Mouse (Mus musculus): ENCODE measurements around the gene Cp. TPM values are rescaled to one million over a fixed set of nuclear protein-coding genes. Genes with fewer than 3 reads are reported as not detected.
"Not testable (repeated sequence)": the region's sequence is repeated elsewhere in the genome, so short reads cannot be mapped to it uniquely, and the experiment has no call there.

The Cp gene
- 1 to 10 TPM; 6.3 to 6.5 TPM for total RNA-seq (2021)
- long read RNA-seq, experiment 1, full-length matches to known transcripts: 3 of 3 reads
- long read RNA-seq, experiment 1, partial matches to known transcripts: 0 of 3 reads
- long read RNA-seq, experiment 1, other reads (novel, unspliced or antisense): 0 of 3 reads
- long read RNA-seq, experiment 2, full-length matches to known transcripts: 2 of 2 reads
- long read RNA-seq, experiment 2, partial matches to known transcripts: 0 of 2 reads
- long read RNA-seq, experiment 2, other reads (novel, unspliced or antisense): 0 of 2 reads

GRCm38 (mm10) chr3:19956885-19957284 lies at the start of gene Cp:
Gene Cp, plus strand, starts transcription at chr3:19957054.
- DNase-seq (ENCODE audit: low spot score): peak; percentile 32

DNA sequence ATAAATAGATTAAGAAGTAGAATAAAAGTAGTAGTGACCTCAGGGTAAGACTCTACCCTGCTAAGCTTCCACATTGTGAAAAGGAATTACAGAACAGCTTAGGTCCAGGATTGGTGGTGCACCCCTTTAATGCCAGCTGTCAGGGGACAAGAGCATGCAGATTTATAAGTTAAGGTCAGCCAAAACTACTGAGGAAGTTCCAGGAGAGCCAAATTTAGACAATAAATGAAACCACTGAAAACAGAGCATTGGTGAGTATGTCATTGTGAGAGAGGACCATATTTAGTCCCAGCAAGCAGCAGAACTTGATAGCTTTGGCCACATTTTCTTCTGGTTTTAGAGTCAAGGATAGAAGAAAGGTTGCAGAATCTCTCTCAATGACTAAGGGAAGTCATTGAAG lies 8.3 kb upstream of the Cp start:
- DNase-seq (ENCODE audit: low spot score): no peak

- DNase-seq (ENCODE audit: low spot score): not testable (repeated sequence)
These were observed 7.5 kb upstream of the Cp start for GRCm38 (mm10) chr3:19949401-19949800.

- DNase-seq (ENCODE audit: low spot score): no peak
These were observed 3.4 kb upstream of the Cp start for GRCm38 (mm10) chr3:19953425-19953824.

DNA sequence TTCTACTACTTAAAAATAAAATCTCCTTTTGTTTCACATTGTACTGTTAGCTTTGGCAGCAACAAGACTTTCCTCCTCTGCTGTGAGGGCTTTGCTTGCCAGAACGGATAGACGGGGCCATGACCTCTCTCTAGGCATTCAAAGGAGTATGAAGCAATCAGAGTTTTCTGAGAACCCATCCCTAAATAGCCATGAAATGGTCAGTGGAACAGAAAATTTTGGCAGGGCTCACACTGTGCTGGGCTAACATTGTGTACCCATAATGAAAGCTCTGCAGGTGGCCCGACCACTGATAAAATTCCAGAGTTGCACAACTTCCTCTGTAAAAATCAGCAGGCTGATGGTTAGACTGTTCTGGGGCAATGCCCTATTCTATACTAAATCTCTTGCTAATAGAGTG lies 3.0 kb upstream of the Cp start:
- peak; percentile 73 for DNase-seq (ENCODE audit: low spot score)

- no peak for DNase-seq (ENCODE audit: low spot score)
These were observed 1.2 kb downstream of the Cp start for GRCm38 (mm10) chr3:19958031-19958430.

DNA sequence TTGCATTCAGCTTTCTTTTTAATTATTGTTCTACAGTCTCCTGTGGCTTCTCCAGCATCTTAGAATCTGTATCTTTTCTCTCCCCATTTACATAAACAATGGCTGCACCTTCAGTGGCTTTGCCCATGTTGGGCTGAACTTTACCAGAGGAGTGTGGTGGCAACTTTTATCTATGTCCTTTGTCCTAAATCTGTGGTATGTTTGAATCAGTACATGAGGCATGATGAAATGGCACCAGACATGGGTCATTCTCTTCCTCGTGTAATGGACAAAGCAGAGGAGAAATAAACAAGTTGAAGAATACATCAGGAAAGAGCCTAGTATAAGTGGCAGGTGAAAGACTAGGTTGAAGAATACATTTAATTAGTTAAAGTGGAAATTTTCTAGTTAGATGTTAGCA lies 2.1 kb downstream of the Cp start:
- no peak for DNase-seq (ENCODE audit: low spot score)

GRCm38 (mm10) chr3:19960570-19961114 lies 3.8 kb downstream of the Cp start:
- DNase-seq (ENCODE audit: low spot score): no peak

- DNase-seq (ENCODE audit: low spot score): no peak
These were observed 4.5 kb downstream of the Cp start for GRCm38 (mm10) chr3:19961341-19961740.

- no peak for DNase-seq (ENCODE audit: low spot score)
These were observed 6.1 kb downstream of the Cp start for GRCm38 (mm10) chr3:19962769-19963513.

DNA sequence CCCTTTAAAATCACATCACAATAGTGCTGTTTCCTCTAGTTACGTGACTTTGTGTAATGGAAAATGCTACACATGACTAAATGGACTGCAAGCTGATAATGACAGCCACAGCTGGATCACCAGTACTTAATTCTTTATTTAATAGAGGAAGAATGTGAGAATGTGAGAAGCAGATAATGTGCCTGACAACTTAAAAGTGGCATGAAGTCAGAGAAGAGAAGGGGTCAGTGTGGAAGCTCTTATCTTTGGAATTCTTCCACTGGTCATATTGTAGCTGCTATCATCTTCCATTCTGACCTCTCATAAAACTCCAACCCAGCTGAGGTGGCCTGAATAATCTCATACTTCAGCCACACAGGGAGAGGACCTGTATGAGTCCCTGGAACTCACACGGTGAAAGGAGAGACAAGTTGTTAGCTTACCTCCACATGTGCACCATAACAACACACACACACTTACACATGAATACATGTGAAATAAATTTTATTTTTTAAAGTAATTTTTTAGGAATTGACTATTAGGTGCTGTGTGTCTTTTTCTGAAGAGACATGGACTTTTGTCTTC lies 7.9 kb downstream of the Cp start:
- DNase-seq (ENCODE audit: low spot score): no peak

- no peak for DNase-seq (ENCODE audit: low spot score)
These were observed 8.4 kb downstream of the Cp start for GRCm38 (mm10) chr3:19965239-19965638.

DNA sequence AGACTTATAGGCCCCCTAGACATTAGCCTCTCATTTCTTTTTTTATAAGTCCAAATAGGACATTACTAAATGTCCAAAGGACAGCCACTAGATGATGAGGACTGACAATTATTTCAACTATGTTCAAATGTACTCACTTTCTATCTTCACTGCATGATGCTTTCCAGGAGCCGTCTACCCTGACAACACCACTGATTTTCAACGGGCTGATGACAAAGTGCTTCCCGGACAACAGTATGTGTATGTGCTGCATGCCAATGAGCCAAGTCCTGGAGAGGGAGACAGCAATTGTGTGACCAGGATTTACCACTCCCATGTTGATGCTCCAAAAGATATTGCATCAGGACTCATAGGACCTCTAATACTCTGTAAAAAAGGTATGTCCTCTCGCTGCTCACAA lies 9.2 kb downstream of the Cp start:
- no peak for DNase-seq (ENCODE audit: low spot score)

DNA sequence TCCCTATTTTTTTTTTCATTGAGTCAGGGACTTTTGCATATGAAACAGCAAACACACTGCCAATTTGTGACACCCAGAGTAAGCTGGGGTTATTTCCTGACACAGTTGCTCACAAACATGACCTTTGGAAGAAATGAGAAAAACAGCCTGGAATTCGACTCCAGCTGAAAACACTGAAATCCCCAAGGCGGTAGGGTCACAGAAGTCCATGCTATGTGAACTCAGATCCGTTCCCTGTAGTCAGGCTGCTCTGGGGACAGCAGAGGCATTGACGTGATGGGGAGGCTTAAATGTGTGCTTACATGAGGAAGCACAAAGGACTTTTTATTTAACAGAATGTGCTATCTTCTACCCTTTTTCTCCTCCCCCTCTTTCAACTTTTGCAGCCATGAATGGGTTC lies 21.6 kb downstream of the Cp start:
- DNase-seq (ENCODE audit: low spot score): peak; percentile 31

DNA sequence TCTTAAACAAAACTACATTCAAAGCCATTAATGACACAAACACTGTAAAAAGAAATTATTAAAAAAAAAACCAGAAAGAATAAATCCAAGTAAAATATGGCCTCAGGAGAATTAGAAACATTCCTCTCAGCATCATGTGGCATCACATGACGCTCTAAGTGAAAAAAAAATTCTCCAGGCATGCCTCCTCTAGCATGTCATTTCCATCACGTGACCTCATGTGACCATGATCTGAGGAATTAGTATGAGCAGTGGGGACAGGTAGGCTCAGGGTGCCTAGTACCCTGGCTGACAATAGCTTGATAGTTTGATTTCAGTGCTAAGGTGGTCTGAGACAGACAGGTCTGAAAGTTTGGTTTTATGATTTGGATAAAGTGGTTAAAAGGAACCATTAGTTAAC lies 24.3 kb downstream of the Cp start:
- DNase-seq (ENCODE audit: low spot score): no peak

DNA sequence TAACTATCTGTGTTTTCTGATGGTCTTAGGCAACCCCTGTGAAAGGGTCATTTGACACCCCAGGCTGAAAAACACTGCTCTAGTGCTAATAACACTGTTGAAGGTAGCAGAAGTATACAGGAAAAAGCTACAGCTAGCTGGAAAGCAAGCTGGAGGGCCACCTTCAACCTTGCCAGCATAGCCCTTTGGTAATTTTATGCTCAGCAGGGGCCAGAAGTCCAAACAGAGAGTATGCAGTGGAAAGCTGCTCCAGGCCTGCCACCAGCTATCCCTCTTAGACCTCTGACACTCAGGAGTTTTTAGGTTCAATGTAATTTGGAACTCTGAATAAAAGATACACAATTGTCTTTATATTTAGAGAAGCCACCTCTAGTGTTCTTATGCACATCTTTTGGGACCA lies 26.0 kb downstream of the Cp start:
- DNase-seq (ENCODE audit: low spot score): no peak

DNA sequence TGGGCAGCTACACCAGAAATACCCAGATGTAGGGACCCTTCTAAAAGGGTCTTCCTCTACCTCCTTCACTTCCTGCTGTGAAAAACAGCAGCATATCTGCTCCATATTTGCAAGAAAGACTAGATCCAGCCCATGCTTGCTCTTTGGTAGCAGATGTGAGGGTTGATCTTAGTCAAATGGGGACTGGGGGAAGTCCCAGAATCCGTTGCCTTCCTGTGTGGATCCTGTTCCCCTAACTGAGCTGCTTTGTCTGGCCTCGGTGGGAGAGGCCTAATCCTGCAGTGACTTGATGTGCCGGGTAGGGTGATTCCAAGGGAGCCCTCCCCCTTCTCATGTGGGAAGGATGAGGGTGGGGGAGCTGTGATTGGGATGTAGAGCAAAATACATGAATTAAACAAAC lies 29.3 kb downstream of the Cp start:
- DNase-seq (ENCODE audit: low spot score): no peak

DNA sequence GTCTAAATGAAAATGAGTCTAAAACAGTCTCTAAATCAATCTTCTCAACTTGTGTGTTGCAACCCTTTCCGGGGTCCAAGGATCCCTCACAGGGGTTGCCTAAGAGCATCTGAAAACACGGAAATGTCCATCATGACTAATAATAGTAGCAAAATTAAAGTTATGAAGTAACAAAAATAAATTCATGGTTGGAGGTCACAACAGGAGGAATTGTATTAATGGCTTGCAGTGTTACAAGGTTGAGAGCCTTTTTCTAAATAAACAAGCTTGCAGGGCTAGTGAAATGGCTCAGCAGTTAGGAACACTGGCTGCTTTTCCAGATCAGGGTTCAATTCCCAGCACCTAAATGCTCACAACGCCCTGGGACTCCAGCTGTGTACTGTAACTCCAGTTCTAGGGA lies 33.2 kb downstream of the Cp start:
- no peak for DNase-seq (ENCODE audit: low spot score)

GRCm38 (mm10) chr3:19992388-19992787 lies 35.5 kb downstream of the Cp start:
- no peak for DNase-seq (ENCODE audit: low spot score)

GRCm38 (mm10) chr3:19999551-19999950 lies 42.7 kb downstream of the Cp start:
- DNase-seq (ENCODE audit: low spot score): no peak

DNA sequence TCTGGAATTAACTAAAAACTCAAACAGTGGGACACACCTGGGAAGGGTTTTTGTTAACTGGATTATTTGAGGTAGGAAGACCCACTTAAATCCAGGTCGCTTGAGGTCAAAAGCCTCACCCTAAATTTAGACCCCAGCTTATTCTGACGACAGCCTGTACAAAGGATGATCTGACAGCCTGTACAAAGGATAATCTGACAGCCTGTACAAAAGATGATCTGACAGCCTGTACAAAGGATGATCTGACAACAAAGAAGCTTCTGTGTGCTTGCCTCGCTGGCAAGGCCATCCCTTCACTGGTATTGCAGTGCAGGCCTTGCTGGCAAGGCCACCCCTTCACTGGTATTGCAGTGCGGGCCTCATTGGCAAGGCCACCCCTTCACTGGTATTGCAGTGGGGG lies 44.0 kb downstream of the Cp start:
- DNase-seq (ENCODE audit: low spot score): no peak

GRCm38 (mm10) chr3:20002786-20003185 lies 45.9 kb downstream of the Cp start:
- DNase-seq (ENCODE audit: low spot score): peak; percentile 22

- DNase-seq (ENCODE audit: low spot score): no peak
These were observed 47.6 kb downstream of the Cp start for GRCm38 (mm10) chr3:20004422-20004821.

Data from gastrocnemius, adult 18-20 months (tissue).